Mouse (Mus musculus): ENCODE measurements at regions not wholly inside any gene's neighbourhood (a gene's known extent, or its start where the extent isn't known, plus 50 kb on each side); places are given as distances from the start of the nearest gene placed in this dataset.

- TF ChIP-seq POLR2A (IDR thresholded peaks at IDR 0.05; ENCODE audit: borderline replicate concordance, extremely low read depth, insufficient read depth, insufficient read length, poor library complexity, severe bottlenecking) (no peak), CTCF (IDR thresholded peaks at IDR 0.05; ENCODE audit: borderline replicate concordance, extremely low read depth, insufficient read depth, insufficient read length) (no peak)
Observed at GRCm38 (mm10) chrX:130533171-130534156, 783.9 kb downstream of the Diaph2 start.
